In the genomic region with DNA sequence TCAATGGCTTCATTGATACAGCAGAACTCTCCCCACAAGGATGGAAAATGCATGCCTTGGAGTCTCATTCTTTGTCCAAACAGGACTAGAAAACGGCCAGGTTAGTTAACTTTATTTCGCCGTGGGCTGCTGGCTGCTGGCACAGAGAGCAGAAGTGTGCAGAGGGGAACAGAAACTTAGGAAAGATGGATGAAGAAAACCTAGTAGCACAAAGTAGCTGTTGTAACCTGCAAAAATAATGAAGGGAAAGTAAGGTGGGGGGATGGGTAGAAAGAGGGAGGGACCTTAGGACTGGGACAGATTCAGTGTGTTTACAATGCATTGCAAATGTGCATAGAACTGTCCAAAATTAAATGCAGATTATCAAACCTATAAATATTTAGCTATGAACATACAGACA, we compare ENCODE assay signal across 21 mouse cellular contexts.
"Had no signal": no experiment of that assay in that cellular context is flagged by ENCODE, and none has a peak within 500 bp of the region (broad histone marks: within the 10 kb centered on the region; RNA-seq: fewer than 3 reads in every experiment).

No protein-coding gene starts in this region.

- ATAC-seq: liver, postnatal 0 days; midbrain, embryonic 13.5 days; midbrain, embryonic 15.5 days had no signal

- H3K36me3 ChIP-seq: liver, embryonic 13.5 days; liver, embryonic 15.5 days; lung, embryonic 15.5 days; midbrain, embryonic 13.5 days; midbrain, embryonic 15.5 days; neural tube, embryonic 12.5 days; stomach, embryonic 15.5 days had no signal

- H3K9ac ChIP-seq: liver, embryonic 13.5 days; liver, embryonic 15.5 days; liver, postnatal 0 days; lung, embryonic 15.5 days; midbrain, embryonic 13.5 days; midbrain, embryonic 15.5 days; neural tube, embryonic 12.5 days; stomach, embryonic 15.5 days had no signal

- DNase-seq: liver, embryonic 13.5 days; liver, postnatal 0 days; lung, adult 2 months; lung, postnatal 14 days; lung, postnatal 36 days; right cerebral cortex, postnatal 14 days; right cerebral cortex, postnatal 4 days; spleen, adult 18-20 months; thymus, adult 2 months; thymus, postnatal 25 days; thymus, postnatal 4 days had no signal

- H3K27ac ChIP-seq: liver, embryonic 15.5 days; macrophage; midbrain, embryonic 13.5 days; midbrain, embryonic 15.5 days; neural tube, embryonic 12.5 days; stomach, embryonic 15.5 days; stomach, postnatal 0 days had no signal

- H3K9me3 ChIP-seq: liver, embryonic 13.5 days; liver, embryonic 15.5 days; lung, embryonic 15.5 days; megakaryocyte, embryonic 14.5 days; midbrain, embryonic 13.5 days; midbrain, embryonic 15.5 days; neural tube, embryonic 12.5 days; stomach, embryonic 15.5 days had no signal

- H3K4me2 ChIP-seq: liver, embryonic 13.5 days; liver, embryonic 15.5 days; lung, embryonic 15.5 days; midbrain, embryonic 11.5 days; midbrain, embryonic 13.5 days; midbrain, embryonic 15.5 days; neural tube, embryonic 12.5 days; stomach, embryonic 15.5 days had no signal

- H3K4me3 ChIP-seq: liver, embryonic 13.5 days; liver, embryonic 15.5 days; lung, embryonic 15.5 days; megakaryocyte, embryonic 14.5 days; midbrain, embryonic 13.5 days; midbrain, embryonic 15.5 days; neural tube, embryonic 12.5 days; stomach, embryonic 15.5 days had no signal

- H3K4me1 ChIP-seq: liver, embryonic 13.5 days; liver, embryonic 15.5 days; midbrain, embryonic 13.5 days; midbrain, embryonic 15.5 days; neural tube, embryonic 12.5 days had no signal

- H3K27me3 ChIP-seq: liver, embryonic 13.5 days; liver, embryonic 15.5 days; lung, embryonic 15.5 days; megakaryocyte, embryonic 14.5 days; midbrain, embryonic 13.5 days; midbrain, embryonic 15.5 days; neural tube, embryonic 12.5 days; stomach, embryonic 15.5 days had no signal
